Mouse (Mus musculus) lung, embryonic 14.5 days (tissue): Measurements from ENCODE around the gene Zfp513. TPM values are rescaled to one million over a fixed set of nuclear protein-coding genes. Genes with fewer than 3 reads are reported as not detected.

ENCODE experiments used
- ATAC-seq: fragments of 200-750 bp; cut with Nextera tagmentation; 2 replicates; pipeline ENCODE4 v1.8.0; 2017; ENCODE audit warnings: mild to moderate bottlenecking, moderate TSS enrichment, moderate library complexity; ENCODE audit not compliant: insufficient read depth
- DNase-seq: peaks from one replicate; pipeline ENCODE4 v3.0.0-alpha.2; 2015
- H3K27ac ChIP-seq: fragments of 300-500 bp; sonication (generic); 2 replicates; pipeline ENCODE4 v1.5.1; 2014; ENCODE audit warnings: low read depth, mild to moderate bottlenecking, moderate library complexity
- H3K27me3 ChIP-seq: fragments of 300-500 bp; sonication (generic); 2 replicates; pipeline ENCODE4 v1.6.1; 2014; ENCODE audit warnings: low read length, control low read depth; ENCODE audit not compliant: insufficient read depth
- H3K36me3 ChIP-seq: fragments of 300-500 bp; sonication (generic); 2 replicates; pipeline ENCODE4 v1.6.1; 2014; ENCODE audit warnings: control low read depth; ENCODE audit not compliant: insufficient read depth
- H3K4me1 ChIP-seq: fragments of 300-500 bp; sonication (generic); 2 replicates; pipeline ENCODE4 v1.6.1; 2014; ENCODE audit warnings: antibody characterized with exemption, control low read depth; ENCODE audit not compliant: insufficient read depth
- H3K4me2 ChIP-seq: fragments of 300-500 bp; sonication (generic); 2 replicates; pipeline ENCODE4 v1.6.1; 2014; ENCODE audit warnings: mild to moderate bottlenecking
- H3K4me3 ChIP-seq: fragments of 300-500 bp; sonication (generic); 2 replicates; pipeline ENCODE4 v1.5.1; 2014; ENCODE audit warnings: low read depth, low read length
- H3K9ac ChIP-seq: fragments of 300-500 bp; sonication (generic); 2 replicates; pipeline ENCODE4 v1.6.1; 2014
- H3K9me3 ChIP-seq: fragments of 300-500 bp; sonication (generic); 2 replicates; pipeline ENCODE4 v1.6.1; 2016; ENCODE audit warnings: low read depth, low read length, control low read depth
- CTCF ChIP-seq: IDR thresholded peaks from 2 replicates; pipeline ENCODE4 v1.5.1; 2016; ENCODE audit warnings: antibody characterized with exemption, low read depth
- WGBS: fragments of 180-500 bp; shearing (Covaris S2); extraction: QIAGEN DNeasy Blood & Tissue Kit; methylation state at CpG from one replicate; pipeline ENCODE4 v1.1.7; 2014; 5-methylcytosine and 5-hydroxymethylcytosine counted together
- polyA plus RNA-seq: library from polyadenylated mRNA; unstranded; fragments of >200 nt; fragmentation: Nextera tagmentation; extraction: Ambion mirVana; gene quantifications from 2 replicates; pipeline ENCODE4 v1.2.1, GENCODE M21; 2014

Zfp513 gene
- polyA plus RNA-seq, 1 experiment from 2014 or later: 7.1 TPM

DNA sequence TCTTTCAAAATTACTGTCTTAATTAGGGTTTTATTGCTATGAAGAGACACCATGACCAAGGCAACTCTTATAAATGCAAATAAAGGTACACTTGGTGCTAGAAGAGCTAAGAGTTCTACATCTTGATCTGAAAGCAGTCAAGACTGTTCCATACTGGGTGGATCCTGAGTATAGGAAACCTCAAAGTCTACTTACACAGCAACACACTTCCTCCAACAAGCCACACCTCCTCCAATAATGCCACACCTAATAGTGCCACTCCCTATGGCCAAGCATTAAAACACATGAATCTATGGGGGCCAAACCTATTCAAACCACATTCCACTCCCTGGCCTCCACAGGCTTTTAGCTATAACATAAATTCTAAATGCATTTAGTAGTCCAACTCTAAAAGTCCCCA, 39.6 kb downstream of the Zfp513 start:
- DNase-seq (no peak), ATAC-seq (no peak)
- Histone ChIP-seq H3K4me1 (no peaks in the 10 kb centered on the region), H3K9ac (no peak overlapping the region), H3K27ac (no peak overlapping the region), H3K36me3 (peaks cover 88% of the 10 kb centered on the region), H3K9me3 (no peaks in the 10 kb centered on the region), H3K4me3 (no peak overlapping the region), H3K27me3 (no peaks in the 10 kb centered on the region), H3K4me2 (no peak overlapping the region)
- TF ChIP-seq CTCF: no peak

- no peaks in the 10 kb centered on the region for H3K4me1 ChIP-seq
- H3K27me3 ChIP-seq: no peaks in the 10 kb centered on the region
- DNase-seq (peak; percentile 91), ATAC-seq (peak; percentile 90)
- 0% methylated on average over 19 of the region's 19 CpGs for WGBS
- no peaks in the 10 kb centered on the region for H3K9me3 ChIP-seq
- H3K4me2 ChIP-seq: peak within 1 kb of the TSS; percentile 89
- peak within 1 kb of the TSS; percentile 71 for H3K27ac ChIP-seq
- H3K9ac ChIP-seq: peak within 1 kb of the TSS; percentile 63
- TF ChIP-seq CTCF: no peak
- H3K4me3 ChIP-seq: peak within 1 kb of the TSS; percentile 63
- H3K36me3 ChIP-seq: peaks cover 37% of the 10 kb centered on the region
These were observed 48.0 kb downstream of the Zfp513 start, which contains the start of gene Mpv17 for GRCm38 (mm10) chr5:31154152-31154553. Gene Mpv17, minus strand, starts transcription at chr5:31154251.

DNA sequence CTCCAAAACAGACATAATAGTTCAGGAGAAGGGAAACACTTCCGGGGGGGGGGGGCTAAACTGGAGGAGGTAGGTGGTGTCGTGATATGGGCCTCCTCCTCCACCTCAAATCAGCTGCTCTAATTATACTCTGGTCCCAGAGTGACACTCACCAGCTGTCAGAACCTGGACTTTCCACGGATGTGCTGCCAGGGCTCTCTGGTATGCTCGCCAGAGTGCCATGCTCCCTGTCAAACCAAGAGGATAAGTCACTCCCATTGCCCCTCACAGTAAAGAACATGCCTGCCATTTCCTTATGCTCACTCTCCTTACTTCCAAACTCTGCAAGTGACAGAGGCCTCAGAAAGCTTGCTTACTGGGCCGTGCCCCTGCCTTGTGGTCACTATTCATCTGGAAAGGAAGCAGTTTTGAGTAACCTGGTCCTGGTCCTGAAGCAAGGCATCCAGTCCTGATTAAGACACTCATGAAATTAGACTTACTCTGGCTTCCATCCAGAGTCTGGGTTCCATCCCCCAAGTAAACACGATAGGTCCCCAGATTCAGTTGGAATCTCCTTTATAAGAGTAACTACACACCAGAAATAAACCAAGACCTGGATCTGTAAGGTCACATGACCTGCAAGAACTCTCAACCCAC, 48.5 kb downstream of the Zfp513 start:
- DNase-seq (no peak), ATAC-seq (0 out of 2 replicates have a peak, but pooled peaks have one; percentile 7)
- peak overlapping the region; percentile 89 for H3K4me2 ChIP-seq
- H3K4me3 ChIP-seq: peak overlapping the region; percentile 63
- TF ChIP-seq CTCF: no peak
- H3K27ac ChIP-seq: peak overlapping the region; percentile 4; the same call in 1 of the 2 replicates
- WGBS: 34% methylated on average over 6 of the region's 6 CpGs
- no peaks in the 10 kb centered on the region for H3K4me1 ChIP-seq
- H3K9me3 ChIP-seq: no peaks in the 10 kb centered on the region
- H3K27me3 ChIP-seq: no peaks in the 10 kb centered on the region
- H3K9ac ChIP-seq: peak overlapping the region; percentile 63
- peaks cover 32% of the 10 kb centered on the region for H3K36me3 ChIP-seq

DNA sequence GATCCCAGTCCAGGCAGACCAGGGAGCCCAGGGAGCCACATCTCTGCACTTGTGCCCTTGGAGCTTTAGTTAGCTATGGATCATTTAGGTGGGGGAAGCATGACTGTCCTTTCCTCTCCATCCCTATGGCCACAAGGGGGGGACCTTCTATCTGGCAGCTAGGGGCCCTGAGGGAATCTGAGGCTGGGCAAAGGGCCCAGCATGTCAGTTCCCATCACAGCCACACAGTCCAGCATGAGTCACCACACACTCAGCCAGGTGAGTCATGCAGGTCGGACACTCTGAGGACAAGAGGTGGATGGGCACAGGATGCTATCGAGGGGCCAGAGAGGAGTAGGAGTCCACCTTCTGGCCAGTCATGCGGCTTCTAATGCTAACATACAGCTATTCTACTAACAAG, 50.4 kb downstream of the Zfp513 start:
- no peak overlapping the region for H3K9ac ChIP-seq

GRCm38 (mm10) chr5:31149781-31150180, 52.3 kb downstream of the Zfp513 start:
- peaks cover 19% of the 10 kb centered on the region; the same call in 1 of the 2 replicates for H3K36me3 ChIP-seq
- no peak for DNase-seq
- H3K4me1 ChIP-seq: no peaks in the 10 kb centered on the region
- no peak overlapping the region for H3K27ac ChIP-seq
- no peak for TF ChIP-seq CTCF
- 80% methylated on average over 4 of the region's 4 CpGs for WGBS
- H3K4me2 ChIP-seq: no peak overlapping the region
- H3K4me3 ChIP-seq: no peak overlapping the region
- H3K9me3 ChIP-seq: no peaks in the 10 kb centered on the region
- no peak for ATAC-seq
- H3K9ac ChIP-seq: no peak overlapping the region
- no peaks in the 10 kb centered on the region for H3K27me3 ChIP-seq

More for the DNA sequence above, 50.4 kb downstream of the Zfp513 start:
- DNase-seq (no peak), ATAC-seq (no peak)
- 88% methylated on average over 3 of the region's 3 CpGs for WGBS
- Histone ChIP-seq H3K36me3 (peaks cover 13% of the 10 kb centered on the region), H3K4me1 (no peaks in the 10 kb centered on the region), H3K9me3 (no peaks in the 10 kb centered on the region), H3K4me3 (no peak overlapping the region), H3K27ac (no peak overlapping the region), H3K27me3 (no peaks in the 10 kb centered on the region), H3K4me2 (no peak overlapping the region)
- peak; percentile 12; the same call in 1 of the 2 replicates for TF ChIP-seq CTCF

Other genes starting within 250 kb of the Zfp513 start
- gene Preb, start 241.9 kb downstream of the Zfp513 start, polyA plus RNA-seq: 79.8 and 99.6 TPM in 2 replicates
- 0.16 and 0.25 TPM in 2 replicates for gene Tcf23, start 233.6 kb downstream of the Zfp513 start, polyA plus RNA-seq
- 148 and 159 TPM in 2 replicates for gene Atraid, start 154.0 kb downstream of the Zfp513 start, polyA plus RNA-seq
- 7.2 and 8.0 TPM in 2 replicates for gene Slc5a6, start 153.4 kb downstream of the Zfp513 start, polyA plus RNA-seq
- 38.0 and 43.4 TPM in 2 replicates for gene Cad, start 147.5 kb downstream of the Zfp513 start, polyA plus RNA-seq
- gene Dnajc5g, start 96.0 kb downstream of the Zfp513 start, polyA plus RNA-seq: not detected in 2 replicates
- 0.38 TPM in 1 of 2 replicates, not detected in the other for gene Slc30a3, start 94.1 kb downstream of the Zfp513 start, polyA plus RNA-seq
- gene Trim54, start 85.6 kb downstream of the Zfp513 start, polyA plus RNA-seq: 0.30 TPM in 1 of 2 replicates, not detected in the other
- not detected in 2 replicates for gene Ucn, start 63.5 kb downstream of the Zfp513 start, polyA plus RNA-seq
- 55.3 and 58.3 TPM in 2 replicates for gene Mpv17, start 48.1 kb downstream of the Zfp513 start, polyA plus RNA-seq
- gene Gm29609, start 22.4 kb downstream of the Zfp513 start, polyA plus RNA-seq: 0.68 and 0.92 TPM in 2 replicates
- 74.1 and 78.6 TPM in 2 replicates for gene Gtf3c2, start 22.2 kb downstream of the Zfp513 start, polyA plus RNA-seq
- 130 and 131 TPM in 2 replicates for gene Snx17, start 9.1 kb downstream of the Zfp513 start, polyA plus RNA-seq
- 64.2 and 70.6 TPM in 2 replicates for gene Eif2b4, start 8.9 kb downstream of the Zfp513 start, polyA plus RNA-seq
- gene Ppm1g, start 18.4 kb upstream of the Zfp513 start, polyA plus RNA-seq: 144 and 148 TPM in 2 replicates
- gene Nrbp1, start 38.6 kb upstream of the Zfp513 start, polyA plus RNA-seq: 158 and 165 TPM in 2 replicates
- 0.37 and 0.38 TPM in 2 replicates for gene Gm9970, start 38.9 kb upstream of the Zfp513 start, polyA plus RNA-seq
- 31.1 and 32.0 TPM in 2 replicates for gene Krtcap3, start 49.4 kb upstream of the Zfp513 start, polyA plus RNA-seq
- gene Ift172, start 88.8 kb upstream of the Zfp513 start, polyA plus RNA-seq: 32.3 and 36.4 TPM in 2 replicates
- gene Fndc4, start 93.8 kb upstream of the Zfp513 start, polyA plus RNA-seq: 58.5 and 68.6 TPM in 2 replicates
- gene Gckr, start 95.1 kb upstream of the Zfp513 start, polyA plus RNA-seq: 0.34 TPM in 1 of 2 replicates, not detected in the other